ENCODE assay signal across 8 mouse cellular contexts in genomic region chr4:106798908-106799546, GRCm38 (mm10). TPM values are rescaled to one million over a fixed set of nuclear protein-coding genes. Genes with fewer than 3 reads are reported as not detected.
DNase-seq lines count a peak whose midpoint lies in the region; ATAC-seq and TF ChIP-seq lines count a peak whose summit lies in the region.

No protein-coding gene starts in this region.

- peak overlapping the region; percentile 57 for H3K4me2 ChIP-seq in lung, embryonic 14.5 days
- peak overlapping the region; percentile 36; the same call in 1 of the 2 replicates for H3K4me2 ChIP-seq in neural tube, embryonic 14.5 days (ENCODE audit: low read depth, low read length)

- WGBS in lung, embryonic 14.5 days = 40% methylated on average over 10 of the region's 10 CpGs
- WGBS in neural tube, embryonic 14.5 days = 35% methylated on average over 10 of the region's 10 CpGs
- 79% methylated on average over 10 of the region's 10 CpGs for WGBS in thymus, adult 2 months

- no peaks in the 10 kb centered on the region for H3K27me3 ChIP-seq in lung, embryonic 14.5 days (ENCODE audit: insufficient read depth, low read length)
- H3K27me3 ChIP-seq in neural tube, embryonic 14.5 days (ENCODE audit: control insufficient read depth, insufficient read depth, low read length) = no peaks in the 10 kb centered on the region
- no peaks in the 10 kb centered on the region for H3K27me3 ChIP-seq in thymus, adult 2 months (ENCODE audit: control insufficient read depth, insufficient read depth, low read length)

- ATAC-seq in lung, embryonic 14.5 days (ENCODE audit: insufficient read depth) = peak; percentile 20; the same call in 1 of the 2 replicates
- ATAC-seq in neural tube, embryonic 14.5 days (ENCODE audit: low read depth) = no peak

- no peak for TF ChIP-seq CTCF in lung, embryonic 14.5 days (IDR thresholded peaks at IDR 0.05; ENCODE audit: low read depth)
- no peak for TF ChIP-seq CTCF in thymus, adult 2 months (IDR thresholded peaks at IDR 0.05; ENCODE audit: borderline replicate concordance, control insufficient read depth, extremely low read depth, insufficient read depth, low read length, poor library complexity)

- peak overlapping the region; percentile 30; the same call in 1 of the 2 replicates for H3K27ac ChIP-seq in lung, embryonic 14.5 days (ENCODE audit: low read depth)
- no peak overlapping the region for H3K27ac ChIP-seq in neural tube, embryonic 14.5 days (ENCODE audit: low read depth, low read length)
- H3K27ac ChIP-seq in thymus, adult 2 months (ENCODE audit: control insufficient read depth, insufficient read depth, low read length) = no peak overlapping the region

- peak overlapping the region; percentile 19; the same call in 1 of the 2 replicates for H3K4me3 ChIP-seq in lung, embryonic 14.5 days (ENCODE audit: low read depth, low read length)
- H3K4me3 ChIP-seq in neural tube, embryonic 14.5 days (ENCODE audit: low read depth, low read length) = no peak overlapping the region
- no peak overlapping the region for H3K4me3 ChIP-seq in thymus, adult 2 months (ENCODE audit: control insufficient read depth, insufficient read depth, low read length)

- peak; percentile 57 to 67 for DNase-seq in adrenal gland, adult (ENCODE audit: inconsistent age in 2 of 2, low spot score in 1 of 2)
- no peak for DNase-seq in adrenal gland, postnatal 25 days
- no peak for DNase-seq in lung, embryonic 14.5 days
- no peak for DNase-seq in lung, postnatal 36 days
- DNase-seq in kidney, adult 18-20 months = peak; percentile 64
- no peak for DNase-seq in thymus, adult 2 months
- DNase-seq in urinary bladder, adult 2 months (ENCODE audit: low spot score) = no peak

- no peak for TF ChIP-seq POLR2A in thymus, adult 2 months (IDR thresholded peaks at IDR 0.05; ENCODE audit: control insufficient read depth, extremely low read depth, insufficient read depth, low read length, poor library complexity)

- H3K4me1 ChIP-seq in lung, embryonic 14.5 days (ENCODE audit: insufficient read depth) = no peaks in the 10 kb centered on the region
- 0 out of 2 replicates have a peak, but pooled peaks cover 3% of the 10 kb centered on the region for H3K4me1 ChIP-seq in neural tube, embryonic 14.5 days (ENCODE audit: control insufficient read depth, insufficient read depth, low read length)
- peaks cover 15% of the 10 kb centered on the region for H3K4me1 ChIP-seq in thymus, adult 2 months (replicated peaks; ENCODE audit: control insufficient read depth, insufficient read depth, low read length)

- H3K9me3 ChIP-seq in lung, embryonic 14.5 days (ENCODE audit: low read depth, low read length) = no peaks in the 10 kb centered on the region
- no peaks in the 10 kb centered on the region for H3K9me3 ChIP-seq in neural tube, embryonic 14.5 days (ENCODE audit: control insufficient read depth, low read length)

- no peak overlapping the region for H3K9ac ChIP-seq in lung, embryonic 14.5 days
- H3K9ac ChIP-seq in neural tube, embryonic 14.5 days (replicated peaks; ENCODE audit: low read depth, low read length) = no peak overlapping the region

- H3K36me3 ChIP-seq in lung, embryonic 14.5 days (ENCODE audit: insufficient read depth) = no peaks in the 10 kb centered on the region
- H3K36me3 ChIP-seq in neural tube, embryonic 14.5 days (ENCODE audit: control insufficient read depth, insufficient read depth, low read length) = no peaks in the 10 kb centered on the region
- no peaks in the 10 kb centered on the region for H3K36me3 ChIP-seq in thymus, adult 2 months (ENCODE audit: control insufficient read depth, insufficient read depth, low read length)

RNA-seq across cellular contexts. Expression of gene Acot11, which starts 5.8 kb away (rescaled TPM):
- 32.5 and 50.9 TPM in 2 replicates for total RNA-seq in adrenal gland, postnatal 25 days (2021)
- 0.84 and 1.1 TPM in 2 replicates for polyA plus RNA-seq in lung, embryonic 14.5 days (2014; fragmentation: Nextera tagmentation; extraction: Ambion mirVana)
- 1.4 and 1.9 TPM in 2 replicates for polyA plus RNA-seq in neural tube, embryonic 14.5 days (2014; fragmentation: Nextera tagmentation; extraction: Ambion mirVana)
- polyA plus RNA-seq in thymus, adult 2 months (2012; rRNA removed) = 6.4 and 10.0 TPM in 2 replicates
- polyA plus RNA-seq in urinary bladder, adult 2 months (2012; rRNA removed) = 7.2 and 11.2 TPM in 2 replicates

Comparison
In these comparisons a context has a peak if more than half of its experiments do, and no peak if none do; other contexts are left out.
1. DNase-seq: peak in adrenal gland, adult (2 of 2) and kidney, adult 18-20 months (single experiment); none in adrenal gland, postnatal 25 days (single experiment), lung, embryonic 14.5 days (single experiment), lung, postnatal 36 days (single experiment), thymus, adult 2 months (single experiment) and urinary bladder, adult 2 months (single experiment).